Mouse (Mus musculus): ENCODE results near the gene Gm13277.
"Not testable (repeated sequence)": the region's sequence is repeated elsewhere in the genome, so short reads cannot be mapped to it uniquely, and the experiment has no call there.

Gm13277 gene

GRCm38 (mm10) chr4:88785409-88785808 is 3.0 kb upstream of the Gm13277 start, which contains the start of gene Gm13276:
TSS of gene Gm13276 (plus strand) at chr4:88785709.
- DNase-seq (ENCODE audit: low spot score): not testable (repeated sequence)

GRCm38 (mm10) chr4:88791250-88791649 is 2.8 kb downstream of the Gm13277 start, which contains the start of gene Gm13278:
TSS of gene Gm13278 (plus strand) at chr4:88791550.
- DNase-seq (ENCODE audit: low spot score): not testable (repeated sequence)

- peak; percentile 43 for DNase-seq (ENCODE audit: low spot score)
Observed at GRCm38 (mm10) chr4:88793936-88794675, 5.7 kb downstream of the Gm13277 start, which contains the start of gene Gm13275. TSS of gene Gm13275 (plus strand) at chr4:88794487.

- not testable (repeated sequence) for DNase-seq (ENCODE audit: low spot score)
Observed at GRCm38 (mm10) chr4:88797097-88797496, 8.7 kb downstream of the Gm13277 start, which contains the start of gene Gm13279. TSS of gene Gm13279 (plus strand) at chr4:88797397.

- not testable (repeated sequence) for DNase-seq (ENCODE audit: low spot score)
Observed at GRCm38 (mm10) chr4:88799365-88799764, 10.9 kb downstream of the Gm13277 start, which contains the start of gene Gm13285. TSS of gene Gm13285 (plus strand) at chr4:88799665.

GRCm38 (mm10) chr4:88802954-88803353 is 14.5 kb downstream of the Gm13277 start, which contains the start of gene Gm13287:
TSS of gene Gm13287 (plus strand) at chr4:88803254.
- not testable (repeated sequence) for DNase-seq (ENCODE audit: low spot score)

GRCm38 (mm10) chr4:88805231-88805630 is 16.8 kb downstream of the Gm13277 start, which contains the start of gene Gm13288:
TSS of gene Gm13288 (plus strand) at chr4:88805531.
- DNase-seq (ENCODE audit: low spot score): not testable (repeated sequence)

GRCm38 (mm10) chr4:88805761-88806160 is 17.3 kb downstream of the Gm13277 start:
- DNase-seq (ENCODE audit: low spot score): not testable (repeated sequence)

GRCm38 (mm10) chr4:88815928-88816327 is 27.5 kb downstream of the Gm13277 start, which contains the start of gene Ifna7:
TSS of gene Ifna7 (plus strand) at chr4:88816228.
- no peak for DNase-seq (ENCODE audit: low spot score)

GRCm38 (mm10) chr4:88819659-88820058 is 31.2 kb downstream of the Gm13277 start, which contains the start of gene Ifna11:
TSS of gene Ifna11 (plus strand) at chr4:88819959.
- no peak for DNase-seq (ENCODE audit: low spot score)

- DNase-seq (ENCODE audit: low spot score): no peak
Observed at GRCm38 (mm10) chr4:88822995-88823394, 34.6 kb downstream of the Gm13277 start.

- DNase-seq (ENCODE audit: low spot score): not testable (repeated sequence)
Observed at GRCm38 (mm10) chr4:88827116-88827515, 38.7 kb downstream of the Gm13277 start, which contains the start of gene Ifna6. TSS of gene Ifna6 (plus strand) at chr4:88827416.

GRCm38 (mm10) chr4:88830523-88830922 is 42.1 kb downstream of the Gm13277 start:
- DNase-seq (ENCODE audit: low spot score): no peak

- DNase-seq (ENCODE audit: low spot score): not testable (repeated sequence)
Observed at GRCm38 (mm10) chr4:88835225-88835624, 46.8 kb downstream of the Gm13277 start, which contains the start of gene Ifna5. TSS of gene Ifna5 (plus strand) at chr4:88835525.
